Mouse (Mus musculus) bone marrow macrophage, adult 2 months (primary cell): ENCODE results near the gene Prkn. TPM values are rescaled to one million over a fixed set of nuclear protein-coding genes. Genes with fewer than 3 reads are reported as not detected.

ENCODE experiments used
- H3K27ac ChIP-seq: 2 replicates; pipeline ENCODE4 v1.5.1; 2012; ENCODE audit warnings: low read depth, low read length; ENCODE audit not compliant: insufficient read depth
- H3K4me1 ChIP-seq: 2 replicates; pipeline ENCODE4 v1.6.1; 2012; ENCODE audit warnings: low read length; ENCODE audit not compliant: control insufficient read depth, insufficient read depth
- H3K4me3 ChIP-seq: 2 replicates; pipeline ENCODE4 v1.5.1; 2012; ENCODE audit warnings: mild to moderate bottlenecking, low read length, moderate library complexity; ENCODE audit not compliant: insufficient read depth
- CTCF ChIP-seq: IDR thresholded peaks from 2 replicates; pipeline ENCODE4 v1.5.1; 2012; ENCODE audit warnings: low read depth, mild to moderate bottlenecking, low read length, moderate library complexity
- POLR2A ChIP-seq: IDR thresholded peaks from 2 replicates; pipeline ENCODE4 v1.6.1; 2012; ENCODE audit warnings: mild to moderate bottlenecking, low read depth, low read length, borderline replicate concordance
- polyA plus RNA-seq: library from polyadenylated mRNA; stranded (reverse); fragments of >200 nt; gene quantifications from 2 replicates; pipeline ENCODE4 v1.2.4, GENCODE M21; 2012; ENCODE audit not compliant: missing spikeins, insufficient read depth, insufficient read length

Gene Prkn
- polyA plus RNA-seq, 1 experiment = 9.9 TPM

- Histone ChIP-seq H3K27ac (no peak overlapping the region), H3K4me3 (no peak overlapping the region), H3K4me1 (peaks cover 14% of the 10 kb centered on the region)
- no peak for TF ChIP-seq CTCF
- TF ChIP-seq POLR2A = no peak
Measured at GRCm38 (mm10) chr17:11354348-11354747, 514.2 kb downstream of the Prkn start.

GRCm38 (mm10) chr17:11375461-11375860 is 535.3 kb downstream of the Prkn start:
- no peak overlapping the region for H3K27ac ChIP-seq
- TF ChIP-seq POLR2A (no peak), CTCF (no peak)
- H3K4me1 ChIP-seq = no peaks in the 10 kb centered on the region
- H3K4me3 ChIP-seq = no peak overlapping the region

GRCm38 (mm10) chr17:11383364-11383962 is 543.3 kb downstream of the Prkn start:
- H3K27ac ChIP-seq = no peak overlapping the region
- TF ChIP-seq CTCF = no peak
- no peak for TF ChIP-seq POLR2A
- H3K4me3 ChIP-seq = no peak overlapping the region
- no peaks in the 10 kb centered on the region for H3K4me1 ChIP-seq

GRCm38 (mm10) chr17:11385246-11385645 is 545.1 kb downstream of the Prkn start:
- no peaks in the 10 kb centered on the region for H3K4me1 ChIP-seq
- TF ChIP-seq POLR2A (no peak), CTCF (no peak)
- no peak overlapping the region for H3K4me3 ChIP-seq
- H3K27ac ChIP-seq = no peak overlapping the region

GRCm38 (mm10) chr17:11392622-11393294 is 552.6 kb downstream of the Prkn start:
- H3K4me1 ChIP-seq = no peaks in the 10 kb centered on the region
- no peak overlapping the region for H3K27ac ChIP-seq
- H3K4me3 ChIP-seq = no peak overlapping the region
- TF ChIP-seq POLR2A (no peak), CTCF (no peak)

- Histone ChIP-seq H3K4me3 (no peak overlapping the region), H3K4me1 (no peaks in the 10 kb centered on the region), H3K27ac (no peak overlapping the region)
- TF ChIP-seq CTCF = no peak
Measured at GRCm38 (mm10) chr17:11394607-11395006, 554.4 kb downstream of the Prkn start.

- Histone ChIP-seq H3K27ac (no peak overlapping the region), H3K4me1 (no peaks in the 10 kb centered on the region), H3K4me3 (no peak overlapping the region)
- TF ChIP-seq POLR2A = no peak
- no peak for TF ChIP-seq CTCF
Measured at GRCm38 (mm10) chr17:11397678-11398077, 557.5 kb downstream of the Prkn start.

GRCm38 (mm10) chr17:11402225-11402875 is 562.2 kb downstream of the Prkn start:
- H3K4me1 ChIP-seq = no peaks in the 10 kb centered on the region
- H3K4me3 ChIP-seq = no peak overlapping the region
- H3K27ac ChIP-seq = no peak overlapping the region
- no peak for TF ChIP-seq POLR2A
- TF ChIP-seq CTCF = no peak

- Histone ChIP-seq H3K27ac (no peak overlapping the region), H3K4me3 (no peak overlapping the region), H3K4me1 (no peaks in the 10 kb centered on the region)
- TF ChIP-seq CTCF = no peak
- TF ChIP-seq POLR2A = no peak
Measured at GRCm38 (mm10) chr17:11411414-11411813, 571.2 kb downstream of the Prkn start.

GRCm38 (mm10) chr17:11413688-11414087 is 573.5 kb downstream of the Prkn start:
- TF ChIP-seq CTCF (no peak), POLR2A (no peak)
- H3K4me1 ChIP-seq = no peaks in the 10 kb centered on the region
- H3K27ac ChIP-seq = no peak overlapping the region
- H3K4me3 ChIP-seq = no peak overlapping the region
